ENCODE assay signal across 8 mouse cellular contexts in the genomic region with DNA sequence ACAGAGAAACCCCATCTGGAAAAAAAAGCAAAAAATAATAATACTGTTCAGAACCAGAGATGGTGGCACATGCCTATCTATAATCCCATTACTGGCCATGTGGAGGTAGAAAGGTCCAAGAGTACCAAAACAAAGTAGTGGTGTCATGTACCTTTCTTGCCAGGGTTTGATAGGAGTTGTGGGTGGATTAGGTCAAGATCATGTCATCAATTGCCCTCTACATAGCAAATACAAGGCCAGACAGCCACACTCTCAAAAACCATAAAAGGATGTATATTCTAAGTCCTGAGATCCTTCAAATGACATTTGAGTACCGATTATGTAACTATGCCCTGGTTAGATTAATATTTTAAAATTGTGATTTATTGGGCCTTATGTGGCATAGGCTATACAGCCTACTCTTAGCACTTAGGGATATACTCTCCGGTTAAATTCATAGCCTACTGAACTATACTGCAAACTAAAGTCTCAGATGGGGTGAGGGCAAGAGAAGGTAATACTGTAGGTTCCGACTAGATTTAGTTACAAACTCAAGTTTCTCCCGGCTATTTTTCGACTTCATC. TPM values are rescaled to one million over a fixed set of nuclear protein-coding genes. Genes with fewer than 3 reads are reported as not detected.
DNase-seq lines count a peak whose midpoint lies in the region; ATAC-seq lines count a peak whose summit lies in the region.

No protein-coding gene starts in this region.

- H3K4me1 ChIP-seq in heart, embryonic 13.5 days, result peaks cover 23% of the 10 kb centered on the region
- peaks cover 15% of the 10 kb centered on the region for H3K4me1 ChIP-seq in heart, embryonic 16.5 days (ENCODE audit: control insufficient read depth, insufficient read depth, low read length)
- H3K4me1 ChIP-seq in midbrain, embryonic 12.5 days, result peaks cover 25% of the 10 kb centered on the region

- H3K27ac ChIP-seq in heart, embryonic 13.5 days (replicated peaks), result peak overlapping the region; percentile 99
- peak overlapping the region; percentile 100 for H3K27ac ChIP-seq in heart, embryonic 16.5 days (ENCODE audit: low read length)
- peak overlapping the region; percentile 98 for H3K27ac ChIP-seq in midbrain, embryonic 12.5 days (replicated peaks)

- ATAC-seq in heart, embryonic 13.5 days (ENCODE audit: extremely low read depth, insufficient number of reproducible peaks, low FRiP score, low TSS enrichment), result no peak
- ATAC-seq in heart, embryonic 16.5 days (replicated peaks; ENCODE audit: extremely low read depth, insufficient read depth, low FRiP score), result no peak
- ATAC-seq in midbrain, embryonic 12.5 days (ENCODE audit: low FRiP score, low read depth), result no peak
- no peak for ATAC-seq in monocyte, adult 5-6 weeks (replicated peaks; ENCODE audit: insufficient number of reproducible peaks, low FRiP score, low TSS enrichment, poor library complexity, severe bottlenecking)
- no peak for ATAC-seq in frontal cortex, adult (ENCODE audit: low TSS enrichment)

- H3K9me3 ChIP-seq in heart, embryonic 13.5 days, result no peaks in the 10 kb centered on the region
- no peaks in the 10 kb centered on the region for H3K9me3 ChIP-seq in heart, embryonic 16.5 days (replicated peaks; ENCODE audit: control insufficient read depth, low read length)
- no peaks in the 10 kb centered on the region for H3K9me3 ChIP-seq in midbrain, embryonic 12.5 days

- no peak for DNase-seq in heart, adult 8-10 months (ENCODE audit: low spot score)
- DNase-seq in R1 (ENCODE audit: low read depth, low spot score), result peak; percentile 23
- DNase-seq in layer of hippocampus, adult 9-10 months (ENCODE audit: low spot score), result no peak

- peak overlapping the region; percentile 83 for H3K4me3 ChIP-seq in heart, embryonic 13.5 days
- H3K4me3 ChIP-seq in heart, embryonic 16.5 days (ENCODE audit: low read length), result peak overlapping the region; percentile 89
- peak overlapping the region; percentile 61 for H3K4me3 ChIP-seq in midbrain, embryonic 12.5 days

- H3K36me3 ChIP-seq in heart, embryonic 13.5 days, result peaks cover 46% of the 10 kb centered on the region
- peaks cover 8% of the 10 kb centered on the region for H3K36me3 ChIP-seq in heart, embryonic 16.5 days (ENCODE audit: control insufficient read depth, insufficient read depth)
- H3K36me3 ChIP-seq in midbrain, embryonic 12.5 days, result peaks cover 17% of the 10 kb centered on the region

- H3K9ac ChIP-seq in heart, embryonic 13.5 days, result peak overlapping the region; percentile 97
- peak overlapping the region; percentile 98 for H3K9ac ChIP-seq in heart, embryonic 16.5 days (ENCODE audit: low read length)
- H3K9ac ChIP-seq in midbrain, embryonic 12.5 days (replicated peaks), result peak overlapping the region; percentile 88

- 13% methylated on average over 5 of the region's 5 CpGs for WGBS in heart, embryonic 13.5 days
- WGBS in heart, embryonic 16.5 days, result 20% methylated on average over 5 of the region's 5 CpGs
- WGBS in midbrain, embryonic 12.5 days, result 21% methylated on average over 5 of the region's 5 CpGs

- no peaks in the 10 kb centered on the region for H3K27me3 ChIP-seq in heart, embryonic 13.5 days (replicated peaks)
- no peaks in the 10 kb centered on the region for H3K27me3 ChIP-seq in heart, embryonic 16.5 days (ENCODE audit: control insufficient read depth, insufficient read depth, low read length)
- H3K27me3 ChIP-seq in midbrain, embryonic 12.5 days, result no peaks in the 10 kb centered on the region

- peak overlapping the region; percentile 77 for H3K4me2 ChIP-seq in heart, embryonic 13.5 days
- peak overlapping the region; percentile 88 for H3K4me2 ChIP-seq in heart, embryonic 16.5 days (ENCODE audit: low read depth, low read length)
- H3K4me2 ChIP-seq in midbrain, embryonic 12.5 days (replicated peaks), result peak overlapping the region; percentile 61

RNA-seq across cellular contexts. Expression of a gene that starts 0.8 kb away (rescaled TPM):
- 13.4 and 15.0 TPM in 2 replicates for polyA plus RNA-seq in heart, embryonic 13.5 days (2015; fragmentation: Nextera tagmentation; extraction: Ambion mirVana)
- 10 to 100 TPM in 1 of 4 experiments, 1 to 10 TPM in 3; 8.0 to 11.8 (median 8.8) TPM for total RNA-seq in heart, adult 8-10 months (2022)
- polyA plus RNA-seq in heart, embryonic 16.5 days (2015; fragmentation: Nextera tagmentation; extraction: Ambion mirVana), result 14.1 and 15.8 TPM in 2 replicates
- polyA plus RNA-seq in midbrain, embryonic 12.5 days (2016; fragmentation: Nextera tagmentation; extraction: Ambion mirVana), result 28.0 and 31.3 TPM in 2 replicates
- total RNA-seq in monocyte, adult 5-6 weeks (2017), result 27.5 to 63.8 TPM (median 40.2 TPM) in 3 replicates

RNA-seq across cellular contexts. Expression of a gene that starts 42.1 kb away (rescaled TPM):
- polyA plus RNA-seq in heart, embryonic 13.5 days (2015; fragmentation: Nextera tagmentation; extraction: Ambion mirVana), result 32.9 and 34.5 TPM in 2 replicates
- 10 to 100 TPM; 88.7 to 97.8 (median 95.2) TPM for total RNA-seq in heart, adult 8-10 months (2022)
- 41.2 and 41.7 TPM in 2 replicates for polyA plus RNA-seq in heart, embryonic 16.5 days (2015; fragmentation: Nextera tagmentation; extraction: Ambion mirVana)
- polyA plus RNA-seq in midbrain, embryonic 12.5 days (2016; fragmentation: Nextera tagmentation; extraction: Ambion mirVana), result 49.7 and 51.8 TPM in 2 replicates
- total RNA-seq in monocyte, adult 5-6 weeks (2017), result 130 to 147 TPM (median 136 TPM) in 3 replicates
